Mouse (Mus musculus) lung, adult 2 months (tissue): Measurements from ENCODE around the gene Lrch1.

Experiments
- CTCF ChIP-seq: fragments of 200-500 bp; IDR thresholded peaks from 2 replicates; pipeline ENCODE4 v1.5.1; 2011; ENCODE audit warnings: mild to moderate bottlenecking, low read length, control low read depth; ENCODE audit not compliant: insufficient read depth
- POLR2A ChIP-seq: fragments of 200-500 bp; IDR thresholded peaks from 2 replicates; pipeline ENCODE4 v1.6.1; 2011; ENCODE audit warnings: low read depth, mild to moderate bottlenecking, control low read depth, low read length, borderline replicate concordance; ENCODE audit errors: extremely low read depth

- TF ChIP-seq CTCF (no peak), POLR2A (no peak)
These were observed 43.2 kb downstream of the Lrch1 start for GRCm38 (mm10) chr14:74904442-74904841.
